Mouse (Mus musculus) liver, embryonic 11.5 days (tissue): Measurements from ENCODE around the gene Spata6. TPM values are rescaled to one million over a fixed set of nuclear protein-coding genes. Genes with fewer than 3 reads are reported as not detected.

Source experiments
- ATAC-seq: fragments of 200-750 bp; cut with Nextera tagmentation; replicated peaks from 2 replicates; pipeline ENCODE4 v1.8.0; 2017; ENCODE audit warnings: moderate number of reproducible peaks, mild to moderate bottlenecking, moderate TSS enrichment, moderate library complexity; ENCODE audit not compliant: low FRiP score
- DNase-seq: peaks from one replicate; pipeline ENCODE4 v3.0.0-alpha.2; 2017; ENCODE audit warnings: low spot score
- H3K27ac ChIP-seq: fragments of 300-500 bp; sonication (generic); 2 replicates; pipeline ENCODE4 v1.5.1; 2014; ENCODE audit warnings: mild to moderate bottlenecking, low read depth, low read length, control low read depth
- H3K27me3 ChIP-seq: fragments of 300-500 bp; sonication (generic); replicated peaks from 2 replicates; pipeline ENCODE4 v1.6.1; 2014; ENCODE audit warnings: low read length, mixed read lengths; ENCODE audit not compliant: control insufficient read depth, insufficient read depth
- H3K36me3 ChIP-seq: fragments of 300-500 bp; sonication (generic); 2 replicates; pipeline ENCODE4 v1.6.1; 2014; ENCODE audit warnings: mild to moderate bottlenecking, low read length, moderate library complexity, mixed read lengths; ENCODE audit not compliant: control insufficient read depth, insufficient read depth
- H3K4me1 ChIP-seq: fragments of 300-500 bp; sonication (generic); replicated peaks from 2 replicates; pipeline ENCODE4 v1.6.1; 2014; ENCODE audit warnings: low read length, mixed read lengths; ENCODE audit not compliant: control insufficient read depth, insufficient read depth
- H3K4me2 ChIP-seq: fragments of 300-500 bp; sonication (generic); 2 replicates; pipeline ENCODE4 v1.6.1; 2014; ENCODE audit warnings: mild to moderate bottlenecking, control low read depth, moderate library complexity
- H3K4me3 ChIP-seq: fragments of 300-500 bp; sonication (generic); 2 replicates; pipeline ENCODE4 v1.5.1; 2014; ENCODE audit warnings: low read depth, low read length, control low read depth
- H3K9ac ChIP-seq: fragments of 300-500 bp; sonication (generic); 2 replicates; pipeline ENCODE4 v1.6.1; 2014; ENCODE audit warnings: low read depth, low read length, control low read depth
- H3K9me3 ChIP-seq: fragments of 300-500 bp; sonication (generic); 2 replicates; pipeline ENCODE4 v1.6.1; 2016; ENCODE audit warnings: low read length, inconsistent platforms, mixed read lengths; ENCODE audit not compliant: control insufficient read depth
- WGBS: fragments of 180-500 bp; shearing (Covaris S2); extraction: QIAGEN DNeasy Blood & Tissue Kit; methylation state at CpG from one replicate; pipeline ENCODE4 v1.1.7; 2014; 5-methylcytosine and 5-hydroxymethylcytosine counted together
- polyA plus RNA-seq: library from polyadenylated mRNA; unstranded; fragments of >200 nt; fragmentation: Nextera tagmentation; extraction: Ambion mirVana; gene quantifications from 2 replicates; pipeline ENCODE4 v1.2.1, GENCODE M21; 2014

The Spata6 gene
- 10.3 and 12.2 TPM in 2 replicates for polyA plus RNA-seq

- peak; percentile 88 for DNase-seq
- Histone ChIP-seq H3K9ac (peak within 1 kb of the TSS; percentile 66), H3K27ac (peak within 1 kb of the TSS; percentile 3; the same call in 1 of the 2 replicates), H3K4me1 (peaks cover 7% of the 10 kb centered on the region; the same call in 1 of the 2 replicates), H3K4me3 (peak within 1 kb of the TSS; percentile 64), H3K4me2 (peak within 1 kb of the TSS; percentile 86), H3K9me3 (no peaks in the 10 kb centered on the region), H3K27me3 (no peaks in the 10 kb centered on the region), H3K36me3 (no peaks in the 10 kb centered on the region)
- under 1% methylated on average over 41 of the region's 50 CpGs for WGBS
- peak; percentile 98 for ATAC-seq
These were observed at the start of gene Spata6 for GRCm38 (mm10) chr4:111719776-111720661. TSS of gene Spata6 (plus strand) at chr4:111719984.

- DNase-seq (no peak), ATAC-seq (no peak)
- Histone ChIP-seq H3K36me3 (no peaks in the 10 kb centered on the region), H3K4me3 (no peak overlapping the region), H3K9me3 (no peaks in the 10 kb centered on the region), H3K27me3 (no peaks in the 10 kb centered on the region), H3K27ac (no peak overlapping the region), H3K9ac (no peak overlapping the region), H3K4me2 (no peak overlapping the region), H3K4me1 (peaks cover 5% of the 10 kb centered on the region; the same call in 1 of the 2 replicates)
- 46% methylated on average over 12 of the region's 12 CpGs for WGBS
These were observed 49.0 kb upstream of the Spata6 start for GRCm38 (mm10) chr4:111670566-111671421.

- ATAC-seq (no peak), DNase-seq (no peak)
- Histone ChIP-seq H3K9ac (no peak overlapping the region), H3K27ac (no peak overlapping the region), H3K27me3 (no peaks in the 10 kb centered on the region), H3K4me3 (no peak overlapping the region), H3K4me2 (no peak overlapping the region), H3K4me1 (peaks cover 5% of the 10 kb centered on the region; the same call in 1 of the 2 replicates), H3K9me3 (no peaks in the 10 kb centered on the region), H3K36me3 (no peaks in the 10 kb centered on the region)
- 45% methylated on average over 4 of the region's 4 CpGs for WGBS
These were observed 48.3 kb upstream of the Spata6 start for GRCm38 (mm10) chr4:111671440-111671839.

DNA sequence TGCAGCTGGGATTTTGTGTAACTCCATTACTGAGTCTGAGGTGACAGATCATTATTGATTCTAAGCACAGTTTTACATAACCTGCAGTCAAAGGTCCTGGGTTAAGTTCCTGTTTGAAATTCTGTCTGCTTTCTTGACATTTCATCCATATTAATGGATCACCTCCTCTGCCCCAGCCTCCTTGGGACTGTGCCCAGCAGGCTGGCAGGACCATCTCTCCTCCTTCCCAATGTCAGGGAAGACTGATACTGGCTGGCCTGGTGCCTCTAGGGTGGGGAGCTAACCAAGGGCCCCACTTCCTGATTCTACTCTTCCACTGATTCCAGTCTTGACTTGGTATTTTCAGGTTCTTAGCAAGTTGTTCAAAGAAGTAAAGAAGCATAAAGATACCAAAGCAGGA lies 45.9 kb upstream of the Spata6 start:
- no peaks in the 10 kb centered on the region for H3K27me3 ChIP-seq
- no peaks in the 10 kb centered on the region for H3K36me3 ChIP-seq
- DNase-seq: no peak
- no peak for ATAC-seq
- H3K9ac ChIP-seq: no peak overlapping the region
- H3K27ac ChIP-seq: no peak overlapping the region
- H3K9me3 ChIP-seq: no peaks in the 10 kb centered on the region
- no peak overlapping the region for H3K4me2 ChIP-seq
- H3K4me1 ChIP-seq: peaks cover 5% of the 10 kb centered on the region; the same call in 1 of the 2 replicates
- H3K4me3 ChIP-seq: no peak overlapping the region

DNA sequence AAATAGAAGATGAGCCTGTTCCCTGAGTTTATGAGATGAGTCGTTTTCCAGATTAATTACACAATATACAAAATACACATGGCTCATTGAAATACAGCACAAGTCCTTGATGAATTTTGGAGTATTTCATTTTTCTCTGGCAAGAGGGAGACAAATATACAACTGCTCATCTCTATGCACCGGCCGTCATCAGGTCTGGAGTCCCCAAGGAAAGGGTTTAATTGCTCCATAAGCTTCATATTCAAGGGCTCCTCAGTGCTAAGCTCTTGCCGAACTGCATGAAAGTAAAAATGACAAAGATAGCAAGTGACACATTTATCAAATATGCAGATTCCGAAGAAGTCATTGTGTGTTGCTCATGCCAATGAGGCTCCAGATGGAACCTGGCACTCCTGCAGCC lies 37.9 kb upstream of the Spata6 start:
- H3K27me3 ChIP-seq: no peaks in the 10 kb centered on the region
- no peak overlapping the region for H3K9ac ChIP-seq
- DNase-seq (no peak), ATAC-seq (no peak)
- no peak overlapping the region for H3K27ac ChIP-seq
- 82% methylated on average over 5 of the region's 5 CpGs for WGBS
- no peaks in the 10 kb centered on the region for H3K36me3 ChIP-seq
- no peak overlapping the region for H3K4me3 ChIP-seq
- no peaks in the 10 kb centered on the region for H3K9me3 ChIP-seq
- no peak overlapping the region for H3K4me2 ChIP-seq
- no peaks in the 10 kb centered on the region for H3K4me1 ChIP-seq

GRCm38 (mm10) chr4:111682793-111683192 lies 37.0 kb upstream of the Spata6 start:
- Histone ChIP-seq H3K36me3 (no peaks in the 10 kb centered on the region), H3K27me3 (no peaks in the 10 kb centered on the region), H3K9me3 (no peaks in the 10 kb centered on the region), H3K27ac (no peak overlapping the region), H3K4me2 (no peak overlapping the region), H3K9ac (no peak overlapping the region), H3K4me3 (no peak overlapping the region), H3K4me1 (no peaks in the 10 kb centered on the region)
- 78% methylated on average over 3 of the region's 3 CpGs for WGBS
- no peak for ATAC-seq
- DNase-seq: no peak

GRCm38 (mm10) chr4:111683843-111684242 lies 35.9 kb upstream of the Spata6 start:
- ATAC-seq (no peak), DNase-seq (no peak)
- no peaks in the 10 kb centered on the region for H3K36me3 ChIP-seq
- H3K27me3 ChIP-seq: no peaks in the 10 kb centered on the region
- no peak overlapping the region for H3K4me2 ChIP-seq
- H3K9me3 ChIP-seq: no peaks in the 10 kb centered on the region
- no peak overlapping the region for H3K4me3 ChIP-seq
- 82% methylated on average over 5 of the region's 5 CpGs for WGBS
- no peak overlapping the region for H3K9ac ChIP-seq
- no peaks in the 10 kb centered on the region for H3K4me1 ChIP-seq
- H3K27ac ChIP-seq: no peak overlapping the region

- Histone ChIP-seq H3K27ac (no peak overlapping the region), H3K27me3 (no peaks in the 10 kb centered on the region), H3K4me3 (no peak overlapping the region), H3K4me1 (no peaks in the 10 kb centered on the region), H3K9me3 (no peaks in the 10 kb centered on the region), H3K4me2 (no peak overlapping the region), H3K9ac (no peak overlapping the region), H3K36me3 (no peaks in the 10 kb centered on the region)
- whole genome bisulfite sequencing: 65% methylated on average over 2 of the region's 2 CpGs
- ATAC-seq: no peak
- DNase-seq: no peak
These were observed 33.8 kb upstream of the Spata6 start for GRCm38 (mm10) chr4:111685951-111686350.
